Mouse (Mus musculus) cortical plate, adult 2 months (tissue): ENCODE measurements around the gene Eef1b2.

ENCODE experiments used
- CTCF ChIP-seq: fragments of 200-500 bp; IDR thresholded peaks from 2 replicates; pipeline ENCODE4 v1.5.1; 2011; ENCODE audit warnings: mild to moderate bottlenecking, control low read depth, low read length; ENCODE audit not compliant: insufficient read depth; ENCODE audit errors: extremely low read depth
- POLR2A ChIP-seq: fragments of 200-500 bp; IDR thresholded peaks from 2 replicates; pipeline ENCODE4 v1.6.1; 2011; ENCODE audit warnings: mild to moderate bottlenecking, low read length, control low read depth; ENCODE audit not compliant: insufficient read depth; ENCODE audit errors: extremely low read depth

GRCm38 (mm10) chr1:63140231-63140630 is 36.4 kb upstream of the Eef1b2 start:
- TF ChIP-seq CTCF (no peak), POLR2A (no peak)
